Mouse (Mus musculus): ENCODE results near the gene Lcn10. TPM values are rescaled to one million over a fixed set of nuclear protein-coding genes. Genes with fewer than 3 reads are reported as not detected.

Gene Lcn10
- polyA plus RNA-seq, 1 experiment, result not detected

Other genes with a start within 250 kb of the Lcn10 start
- not detected in 2 replicates for gene Clic3, start 225.9 kb upstream of the Lcn10 start, polyA plus RNA-seq (2012; ENCODE audit: insufficient read depth, insufficient read length, missing spikeins)
- gene Paxx, start 221.6 kb upstream of the Lcn10 start, polyA plus RNA-seq (2012; ENCODE audit: insufficient read depth, insufficient read length, missing spikeins), result 195 and 218 TPM in 2 replicates
- 15.2 and 46.8 TPM in 2 replicates for gene Ptgds, start 212.7 kb upstream of the Lcn10 start, polyA plus RNA-seq (2012; ENCODE audit: insufficient read depth, insufficient read length, missing spikeins)
- not detected in 2 replicates for gene Lcn12, start 188.8 kb upstream of the Lcn10 start, polyA plus RNA-seq (2012; ENCODE audit: insufficient read depth, insufficient read length, missing spikeins)
- 41.1 and 47.3 TPM in 2 replicates for gene Fbxw5, start 182.0 kb upstream of the Lcn10 start, polyA plus RNA-seq (2012; ENCODE audit: insufficient read depth, insufficient read length, missing spikeins)
- 6.6 and 9.2 TPM in 2 replicates for gene C8g, start 181.0 kb upstream of the Lcn10 start, polyA plus RNA-seq (2012; ENCODE audit: insufficient read depth, insufficient read length, missing spikeins)
- 7.0 and 12.9 TPM in 2 replicates for gene Traf2, start 135.8 kb upstream of the Lcn10 start, polyA plus RNA-seq (2012; ENCODE audit: insufficient read depth, insufficient read length, missing spikeins)
- 398 and 454 TPM in 2 replicates for gene Edf1, start 124.9 kb upstream of the Lcn10 start, polyA plus RNA-seq (2012; ENCODE audit: insufficient read depth, insufficient read length, missing spikeins)
- 0.36 and 0.54 TPM in 2 replicates for gene Mamdc4, start 107.9 kb upstream of the Lcn10 start, polyA plus RNA-seq (2012; ENCODE audit: insufficient read depth, insufficient read length, missing spikeins)
- 70.7 and 86.8 TPM in 2 replicates for gene Phpt1, start 107.5 kb upstream of the Lcn10 start, polyA plus RNA-seq (2012; ENCODE audit: insufficient read depth, insufficient read length, missing spikeins)
- 0.44 TPM in 1 of 2 replicates, not detected in the other for gene Ajm1, start 101.0 kb upstream of the Lcn10 start, polyA plus RNA-seq (2012; ENCODE audit: insufficient read depth, insufficient read length, missing spikeins)
- 29.2 and 42.8 TPM in 2 replicates for gene Rabl6, start 74.2 kb upstream of the Lcn10 start, polyA plus RNA-seq (2012; ENCODE audit: insufficient read depth, insufficient read length, missing spikeins)
- not detected in 2 replicates for gene Ccdc183, start 65.0 kb upstream of the Lcn10 start, polyA plus RNA-seq (2012; ENCODE audit: insufficient read depth, insufficient read length, missing spikeins)
- gene Tmem141, start 60.7 kb upstream of the Lcn10 start, polyA plus RNA-seq (2012; ENCODE audit: insufficient read depth, insufficient read length, missing spikeins), result 30.9 and 34.5 TPM in 2 replicates
- gene Fcna, start 54.7 kb upstream of the Lcn10 start, polyA plus RNA-seq (2012; ENCODE audit: insufficient read depth, insufficient read length, missing spikeins), result 6.3 and 7.8 TPM in 2 replicates
- gene Lcn8, start 29.6 kb upstream of the Lcn10 start, polyA plus RNA-seq (2012; ENCODE audit: insufficient read depth, insufficient read length, missing spikeins), result not detected in 2 replicates
- not detected in 2 replicates for gene Lcn5, start 24.8 kb upstream of the Lcn10 start, polyA plus RNA-seq (2012; ENCODE audit: insufficient read depth, insufficient read length, missing spikeins)
- gene Lcn6, start 5.9 kb upstream of the Lcn10 start, polyA plus RNA-seq (2012; ENCODE audit: insufficient read depth, insufficient read length, missing spikeins), result not detected in 2 replicates
- not detected in 2 replicates for gene Obp2a, start 17.3 kb downstream of the Lcn10 start, polyA plus RNA-seq (2012; ENCODE audit: insufficient read depth, insufficient read length, missing spikeins)
- gene Bmyc, start 24.0 kb downstream of the Lcn10 start, polyA plus RNA-seq (2012; ENCODE audit: insufficient read depth, insufficient read length, missing spikeins), result 20.2 and 26.5 TPM in 2 replicates
- gene Obp2b, start 54.3 kb downstream of the Lcn10 start, polyA plus RNA-seq (2012; ENCODE audit: insufficient read depth, insufficient read length, missing spikeins), result not detected in 2 replicates
- gene Lcn3, start 82.8 kb downstream of the Lcn10 start, polyA plus RNA-seq (2012; ENCODE audit: insufficient read depth, insufficient read length, missing spikeins), result not detected in 2 replicates
- not detected in 2 replicates for gene Lcn11, start 94.3 kb downstream of the Lcn10 start, polyA plus RNA-seq (2012; ENCODE audit: insufficient read depth, insufficient read length, missing spikeins)
- not detected in 2 replicates for gene Gm13539, start 99.5 kb downstream of the Lcn10 start, polyA plus RNA-seq (2012; ENCODE audit: insufficient read depth, insufficient read length, missing spikeins)
- not detected in 2 replicates for gene Glt6d1, start 133.1 kb downstream of the Lcn10 start, polyA plus RNA-seq (2012; ENCODE audit: insufficient read depth, insufficient read length, missing spikeins)
- gene Lcn9, start 140.4 kb downstream of the Lcn10 start, polyA plus RNA-seq (2012; ENCODE audit: insufficient read depth, insufficient read length, missing spikeins), result not detected in 2 replicates
- not detected in 2 replicates for gene Sohlh1, start 164.5 kb downstream of the Lcn10 start, polyA plus RNA-seq (2012; ENCODE audit: insufficient read depth, insufficient read length, missing spikeins)
- gene Kcnt1, start 181.0 kb downstream of the Lcn10 start, polyA plus RNA-seq (2012; ENCODE audit: insufficient read depth, insufficient read length, missing spikeins), result not detected in 2 replicates